Mouse (Mus musculus) cortical plate, adult 2 months (tissue): ENCODE data around the gene Cbr1.

Source experiments
- CTCF ChIP-seq: fragments of 200-500 bp; IDR thresholded peaks from 2 replicates; pipeline ENCODE4 v1.5.1; 2011; ENCODE audit warnings: mild to moderate bottlenecking, control low read depth, low read length; ENCODE audit not compliant: insufficient read depth; ENCODE audit errors: extremely low read depth
- POLR2A ChIP-seq: fragments of 200-500 bp; IDR thresholded peaks from 2 replicates; pipeline ENCODE4 v1.6.1; 2011; ENCODE audit warnings: mild to moderate bottlenecking, low read length, control low read depth; ENCODE audit not compliant: insufficient read depth; ENCODE audit errors: extremely low read depth

- peak; percentile 97 for TF ChIP-seq POLR2A
- TF ChIP-seq CTCF: no peak
Measured at GRCm38 (mm10) chr16:93607669-93608101, 2.0 kb downstream of the Cbr1 start.
